Mouse (Mus musculus) limb, embryonic 15.5 days (tissue): ENCODE data around the gene Lin7c. TPM values are rescaled to one million over a fixed set of nuclear protein-coding genes. Genes with fewer than 3 reads are reported as not detected.
A peak's percentile ranks its signal among the peaks of the same experiment; 100 is the strongest.

ENCODE experiments used
- ATAC-seq: fragments of 200-750 bp; cut with Nextera tagmentation; 2 replicates; pipeline ENCODE4 v1.8.0; 2017; ENCODE audit warnings: low read depth, moderate TSS enrichment; ENCODE audit not compliant: insufficient number of reproducible peaks, low FRiP score, low TSS enrichment
- H3K27ac ChIP-seq: fragments of 300-500 bp; sonication (generic); 2 replicates; pipeline ENCODE4 v1.5.1; 2015; ENCODE audit warnings: moderate library complexity, mild to moderate bottlenecking, inconsistent platforms
- H3K27me3 ChIP-seq: fragments of 300-500 bp; sonication (generic); 2 replicates; pipeline ENCODE4 v1.6.1; 2015; ENCODE audit warnings: inconsistent platforms
- H3K36me3 ChIP-seq: fragments of 300-500 bp; sonication (generic); 2 replicates; pipeline ENCODE4 v1.6.1; 2015; ENCODE audit warnings: inconsistent platforms
- H3K4me1 ChIP-seq: fragments of 300-500 bp; sonication (generic); 2 replicates; pipeline ENCODE4 v1.6.1; 2015; ENCODE audit warnings: inconsistent platforms
- H3K4me2 ChIP-seq: fragments of 300-500 bp; sonication (generic); 2 replicates; pipeline ENCODE4 v1.6.1; 2015; ENCODE audit warnings: mild to moderate bottlenecking, inconsistent platforms
- H3K4me3 ChIP-seq: fragments of 300-500 bp; sonication (generic); 2 replicates; pipeline ENCODE4 v1.5.1; 2015; ENCODE audit warnings: mild to moderate bottlenecking, inconsistent platforms
- H3K9ac ChIP-seq: fragments of 300-500 bp; sonication (generic); 2 replicates; pipeline ENCODE4 v1.6.1; 2015; ENCODE audit warnings: inconsistent platforms
- H3K9me3 ChIP-seq: fragments of 300-500 bp; sonication (generic); 2 replicates; pipeline ENCODE4 v1.6.1; 2016; ENCODE audit warnings: inconsistent platforms
- WGBS: fragments of 180-500 bp; shearing (Covaris S2); methylation state at CpG from one replicate; pipeline ENCODE4 v1.1.7; 2015; 5-methylcytosine and 5-hydroxymethylcytosine counted together
- polyA plus RNA-seq: library from polyadenylated mRNA; unstranded; fragments of >200 nt; fragmentation: Nextera tagmentation; extraction: Ambion mirVana; gene quantifications from 2 replicates; pipeline ENCODE4 v1.2.1, GENCODE M21; 2015

Lin7c gene
- polyA plus RNA-seq, 1 experiment from 2014 or later: 55.2 TPM

DNA sequence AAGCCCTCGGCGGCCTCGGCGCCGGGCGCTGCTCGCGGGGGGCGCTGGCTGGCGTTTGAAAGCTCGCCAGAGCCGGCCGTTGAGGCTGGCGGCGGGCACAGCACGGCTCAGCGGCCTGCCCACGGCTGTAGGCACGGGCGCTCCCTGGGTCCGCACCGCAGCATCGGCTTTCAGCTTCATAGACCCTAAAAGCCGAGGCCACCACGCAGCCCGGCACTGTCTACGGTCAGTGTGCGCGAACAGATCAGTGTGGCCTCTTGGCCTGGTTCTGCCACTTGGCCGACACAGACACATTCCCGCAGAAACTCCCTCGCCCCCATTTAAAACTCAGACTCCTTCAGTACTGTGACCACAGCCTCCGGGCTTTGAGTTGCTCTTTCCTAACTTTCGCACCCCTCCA is 378 bp downstream of the Lin7c start:
- ATAC-seq: peak; percentile 52
- H3K27ac ChIP-seq: peak overlapping the region; percentile 94
- under 1% methylated on average over 34 of the region's 34 CpGs for WGBS
- peaks cover 18% of the 10 kb centered on the region for H3K36me3 ChIP-seq
- peaks cover 10% of the 10 kb centered on the region for H3K4me1 ChIP-seq
- H3K27me3 ChIP-seq: no peaks in the 10 kb centered on the region
- H3K9ac ChIP-seq: peak overlapping the region; percentile 94
- peak overlapping the region; percentile 78 for H3K4me3 ChIP-seq
- H3K9me3 ChIP-seq: no peaks in the 10 kb centered on the region
- H3K4me2 ChIP-seq: peak overlapping the region; percentile 43

GRCm38 (mm10) chr2:109891471-109891870 is 818 bp downstream of the Lin7c start:
- H3K36me3 ChIP-seq: peaks cover 23% of the 10 kb centered on the region
- H3K9ac ChIP-seq: peak overlapping the region; percentile 94
- no peaks in the 10 kb centered on the region for H3K27me3 ChIP-seq
- H3K27ac ChIP-seq: peak overlapping the region; percentile 94
- peak overlapping the region; percentile 78 for H3K4me3 ChIP-seq
- 24% methylated on average over 4 of the region's 4 CpGs for WGBS
- H3K4me1 ChIP-seq: peaks cover 10% of the 10 kb centered on the region
- ATAC-seq: no peak
- H3K4me2 ChIP-seq: peak overlapping the region; percentile 43
- H3K9me3 ChIP-seq: no peaks in the 10 kb centered on the region

GRCm38 (mm10) chr2:109896311-109896710 is 5.7 kb downstream of the Lin7c start:
- no peak for ATAC-seq
- no peak overlapping the region for H3K9ac ChIP-seq
- WGBS: 85% methylated on average over 7 of the region's 7 CpGs
- no peaks in the 10 kb centered on the region for H3K27me3 ChIP-seq
- H3K4me2 ChIP-seq: no peak overlapping the region
- H3K9me3 ChIP-seq: no peaks in the 10 kb centered on the region
- peaks cover 10% of the 10 kb centered on the region for H3K4me1 ChIP-seq
- H3K27ac ChIP-seq: no peak overlapping the region
- peaks cover 53% of the 10 kb centered on the region for H3K36me3 ChIP-seq
- H3K4me3 ChIP-seq: no peak overlapping the region

- Histone ChIP-seq H3K27ac (no peak overlapping the region), H3K4me1 (no peaks in the 10 kb centered on the region), H3K4me3 (no peak overlapping the region), H3K27me3 (no peaks in the 10 kb centered on the region), H3K36me3 (peaks cover 33% of the 10 kb centered on the region), H3K9ac (no peak overlapping the region), H3K4me2 (no peak overlapping the region), H3K9me3 (no peaks in the 10 kb centered on the region)
- no peak for ATAC-seq
- 72% methylated on average over 7 of the region's 7 CpGs for WGBS
Observed at GRCm38 (mm10) chr2:109902869-109903268, 12.2 kb downstream of the Lin7c start.

- H3K9me3 ChIP-seq: no peaks in the 10 kb centered on the region
- WGBS: under 1% methylated on average over 7 of the region's 7 CpGs
- no peaks in the 10 kb centered on the region for H3K27me3 ChIP-seq
- no peaks in the 10 kb centered on the region for H3K4me1 ChIP-seq
- no peak overlapping the region for H3K4me2 ChIP-seq
- H3K27ac ChIP-seq: no peak overlapping the region
- peaks cover 27% of the 10 kb centered on the region for H3K36me3 ChIP-seq
- H3K9ac ChIP-seq: no peak overlapping the region
- no peak for ATAC-seq
- no peak overlapping the region for H3K4me3 ChIP-seq
Observed at GRCm38 (mm10) chr2:109904171-109904821, 13.6 kb downstream of the Lin7c start.

- no peaks in the 10 kb centered on the region for H3K27me3 ChIP-seq
- no peaks in the 10 kb centered on the region for H3K4me1 ChIP-seq
- no peak overlapping the region for H3K27ac ChIP-seq
- WGBS: 60% methylated on average over 2 of the region's 2 CpGs
- H3K36me3 ChIP-seq: no peaks in the 10 kb centered on the region
- ATAC-seq: no peak
- H3K9me3 ChIP-seq: no peaks in the 10 kb centered on the region
- no peak overlapping the region for H3K4me3 ChIP-seq
- no peak overlapping the region for H3K9ac ChIP-seq
- H3K4me2 ChIP-seq: no peak overlapping the region
Observed at GRCm38 (mm10) chr2:109909122-109909521, 18.5 kb downstream of the Lin7c start.

DNA sequence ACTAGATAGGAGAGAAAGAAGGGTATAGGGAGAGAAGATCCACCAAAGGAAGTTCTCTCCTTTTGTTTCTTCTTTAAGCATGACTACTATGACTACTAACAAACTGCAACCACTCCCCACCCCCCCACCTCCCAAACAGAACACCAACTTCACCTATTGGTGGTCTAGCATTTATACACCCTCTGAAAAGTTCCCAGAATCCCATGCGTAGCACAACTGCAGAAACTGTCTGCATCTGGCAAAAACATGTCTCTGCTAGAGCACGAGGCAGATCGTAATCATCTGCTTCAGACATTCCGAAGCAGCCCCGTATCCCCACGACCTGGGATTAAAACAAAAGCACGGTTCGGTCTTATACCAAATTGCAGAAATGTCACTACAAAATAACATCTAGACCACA is 21.6 kb downstream of the Lin7c start:
- ATAC-seq: no peak
- H3K36me3 ChIP-seq: no peaks in the 10 kb centered on the region
- no peak overlapping the region for H3K4me2 ChIP-seq
- H3K4me1 ChIP-seq: peaks cover 5% of the 10 kb centered on the region; the same call in 1 of the 2 replicates
- no peak overlapping the region for H3K27ac ChIP-seq
- H3K9me3 ChIP-seq: no peaks in the 10 kb centered on the region
- 73% methylated on average over 8 of the region's 8 CpGs for WGBS
- no peak overlapping the region for H3K4me3 ChIP-seq
- no peak overlapping the region for H3K9ac ChIP-seq
- H3K27me3 ChIP-seq: no peaks in the 10 kb centered on the region

DNA sequence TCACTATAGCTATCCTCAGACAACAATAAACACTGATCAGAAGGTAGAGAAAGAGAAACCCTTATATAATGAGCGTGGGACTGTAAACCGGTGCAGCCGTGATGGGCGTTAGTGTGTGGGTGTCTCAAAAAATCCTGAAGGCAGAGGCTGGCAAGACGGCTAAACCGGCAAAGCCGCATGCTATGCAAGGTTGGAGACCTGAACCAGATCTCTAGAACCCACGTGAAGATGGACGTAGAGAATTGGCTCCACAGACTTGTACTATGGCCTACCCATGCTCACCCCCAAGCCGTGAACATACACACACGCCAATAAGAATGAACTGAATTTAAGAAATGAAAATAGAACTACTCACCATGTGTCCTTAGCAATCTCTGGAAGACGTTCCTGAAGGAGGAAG is 22.1 kb downstream of the Lin7c start:
- ATAC-seq: no peak
- Histone ChIP-seq H3K4me3 (no peak overlapping the region), H3K36me3 (no peaks in the 10 kb centered on the region), H3K27ac (no peak overlapping the region), H3K4me2 (no peak overlapping the region), H3K27me3 (no peaks in the 10 kb centered on the region), H3K9ac (no peak overlapping the region), H3K9me3 (no peaks in the 10 kb centered on the region), H3K4me1 (peaks cover 6% of the 10 kb centered on the region; the same call in 1 of the 2 replicates)
- 81% methylated on average over 12 of the region's 12 CpGs for WGBS

DNA sequence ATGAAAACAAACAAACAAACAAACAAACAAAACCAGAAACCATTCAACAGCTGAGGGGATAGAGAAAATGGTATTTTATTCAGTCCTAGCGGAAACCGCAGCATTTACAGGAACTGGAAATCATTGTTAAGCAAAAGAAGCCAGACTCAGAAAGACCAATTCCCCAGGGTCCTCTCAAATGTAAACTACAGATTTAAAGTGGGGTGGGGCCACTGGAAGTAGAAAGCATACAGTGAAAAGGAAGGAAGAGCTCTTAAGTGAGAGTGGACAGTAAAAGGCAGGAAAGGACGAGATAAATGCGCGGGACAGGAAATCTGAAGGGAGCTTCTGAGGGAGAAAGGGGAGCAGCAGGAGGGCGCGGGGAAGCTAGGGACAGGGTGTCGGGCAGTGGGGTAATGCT is 22.6 kb downstream of the Lin7c start:
- no peak for ATAC-seq

GRCm38 (mm10) chr2:109914601-109915000 is 23.9 kb downstream of the Lin7c start:
- Histone ChIP-seq H3K27me3 (no peaks in the 10 kb centered on the region), H3K36me3 (no peaks in the 10 kb centered on the region), H3K4me3 (no peak overlapping the region), H3K9me3 (no peaks in the 10 kb centered on the region), H3K9ac (no peak overlapping the region), H3K27ac (no peak overlapping the region), H3K4me2 (no peak overlapping the region), H3K4me1 (peaks cover 18% of the 10 kb centered on the region)
- no peak for ATAC-seq

More for the DNA sequence above, 22.6 kb downstream of the Lin7c start:
- Histone ChIP-seq H3K4me3 (no peak overlapping the region), H3K9ac (no peak overlapping the region), H3K4me2 (no peak overlapping the region), H3K4me1 (peaks cover 6% of the 10 kb centered on the region; the same call in 1 of the 2 replicates), H3K27me3 (no peaks in the 10 kb centered on the region), H3K36me3 (no peaks in the 10 kb centered on the region), H3K27ac (no peak overlapping the region), H3K9me3 (no peaks in the 10 kb centered on the region)
- WGBS: 65% methylated on average over 8 of the region's 8 CpGs

DNA sequence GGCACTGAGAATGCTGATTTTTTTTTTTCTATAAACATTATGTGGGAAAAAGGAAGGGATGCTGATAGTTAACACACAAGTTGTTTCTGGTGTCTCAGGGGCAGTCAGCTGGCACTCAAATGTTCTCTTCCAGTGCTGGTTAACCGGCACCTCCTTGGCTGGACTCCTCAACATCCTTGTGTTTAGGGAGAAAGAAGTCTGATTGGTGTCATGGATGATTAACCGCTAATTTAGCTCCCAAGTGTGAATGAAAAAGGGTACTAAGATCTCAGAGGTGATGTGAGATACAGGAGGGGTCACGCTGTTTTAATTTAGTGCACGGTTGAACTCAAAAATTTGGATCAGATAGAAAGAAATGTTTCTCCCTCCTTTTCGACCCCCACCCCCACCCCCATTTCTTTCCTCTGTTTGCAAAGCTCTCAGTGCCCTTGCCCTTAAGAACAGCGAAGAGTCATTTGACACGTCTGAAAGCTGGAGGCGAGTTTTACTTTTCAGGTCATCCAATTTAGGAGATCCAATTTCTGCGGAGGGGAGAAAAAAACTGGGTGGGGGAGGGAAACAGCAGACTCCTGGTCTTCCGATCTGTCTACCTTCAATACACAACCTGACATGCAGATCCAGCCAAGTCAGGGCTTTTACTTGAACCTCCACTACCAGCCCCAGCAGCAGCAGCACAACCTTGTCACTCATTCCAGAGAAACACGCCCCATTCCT is 26.3 kb downstream of the Lin7c start:
- no peaks in the 10 kb centered on the region for H3K27me3 ChIP-seq
- H3K27ac ChIP-seq: no peak overlapping the region
- no peak overlapping the region for H3K9ac ChIP-seq
- H3K4me3 ChIP-seq: peak overlapping the region; percentile 92
- no peak for ATAC-seq
- H3K4me1 ChIP-seq: peaks cover 34% of the 10 kb centered on the region
- no peaks in the 10 kb centered on the region for H3K9me3 ChIP-seq
- H3K4me2 ChIP-seq: peak overlapping the region; percentile 69
- WGBS: 5% methylated on average over 11 of the region's 11 CpGs
- H3K36me3 ChIP-seq: no peaks in the 10 kb centered on the region
